Mouse (Mus musculus): ENCODE measurements around the gene Gba.

DNA sequence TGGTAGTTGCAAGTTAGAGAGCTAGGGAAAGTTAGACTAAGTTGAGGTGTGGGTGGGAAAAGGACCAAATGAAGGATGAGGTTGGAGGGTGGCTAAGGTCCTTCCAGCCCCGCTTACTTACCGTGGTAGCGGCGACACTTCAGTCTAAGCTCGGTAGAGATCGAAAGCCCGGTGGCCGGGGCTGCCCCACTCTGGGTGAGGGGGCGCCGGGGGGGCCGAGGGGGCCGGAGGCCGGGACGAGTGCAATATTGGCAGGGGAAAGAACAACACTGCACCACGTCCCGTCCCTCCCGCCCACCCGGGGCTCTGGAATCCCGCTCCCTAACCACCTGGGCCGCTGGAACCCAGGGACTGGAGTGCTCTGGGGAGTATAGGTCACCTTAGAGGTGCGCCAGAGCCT is 24.2 kb downstream of the Gba start, which contains the start of gene Mtx1:
- TF ChIP-seq CTCF (IDR thresholded peaks at IDR 0.05; ENCODE audit: low read depth) = no peak
- TF ChIP-seq EP300 (IDR thresholded peaks at IDR 0.05; ENCODE audit: low read depth) = no peak

Measured in heart, postnatal 0 days (tissue).